Mouse (Mus musculus) cerebellum, adult 8-10 months (tissue): ENCODE data around the gene Cnga4.
"Not testable (repeated sequence)": the region's sequence is repeated elsewhere in the genome, so short reads cannot be mapped to it uniquely, and the experiment has no call there.

Experiments
- DNase-seq: peaks from one replicate; pipeline ENCODE4 v3.0.0; 2022

Gene Cnga4

DNA sequence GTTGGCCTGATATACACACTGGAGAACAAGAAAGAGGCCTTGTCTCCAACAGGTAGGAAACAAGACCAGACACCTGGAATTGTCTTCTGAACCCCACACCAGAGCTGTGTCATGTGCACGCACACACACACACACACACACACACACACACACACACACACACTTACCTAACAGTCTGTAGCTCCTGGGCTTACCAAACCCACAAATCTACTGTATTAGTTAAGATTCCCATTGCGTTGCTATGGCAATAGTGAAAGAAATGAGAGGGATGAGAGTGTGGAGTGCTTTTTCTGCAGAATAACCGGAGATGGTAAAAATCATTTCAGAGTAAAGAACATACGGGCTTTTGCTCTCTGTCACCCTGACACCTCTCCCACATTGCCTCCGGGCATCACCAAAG, 13.7 kb downstream of the Cnga4 start:
- no peak for DNase-seq

GRCm38 (mm10) chr7:105420903-105421302, 16.5 kb downstream of the Cnga4 start:
- DNase-seq: no peak

GRCm38 (mm10) chr7:105424368-105424767, 20.0 kb downstream of the Cnga4 start:
- no peak for DNase-seq

DNA sequence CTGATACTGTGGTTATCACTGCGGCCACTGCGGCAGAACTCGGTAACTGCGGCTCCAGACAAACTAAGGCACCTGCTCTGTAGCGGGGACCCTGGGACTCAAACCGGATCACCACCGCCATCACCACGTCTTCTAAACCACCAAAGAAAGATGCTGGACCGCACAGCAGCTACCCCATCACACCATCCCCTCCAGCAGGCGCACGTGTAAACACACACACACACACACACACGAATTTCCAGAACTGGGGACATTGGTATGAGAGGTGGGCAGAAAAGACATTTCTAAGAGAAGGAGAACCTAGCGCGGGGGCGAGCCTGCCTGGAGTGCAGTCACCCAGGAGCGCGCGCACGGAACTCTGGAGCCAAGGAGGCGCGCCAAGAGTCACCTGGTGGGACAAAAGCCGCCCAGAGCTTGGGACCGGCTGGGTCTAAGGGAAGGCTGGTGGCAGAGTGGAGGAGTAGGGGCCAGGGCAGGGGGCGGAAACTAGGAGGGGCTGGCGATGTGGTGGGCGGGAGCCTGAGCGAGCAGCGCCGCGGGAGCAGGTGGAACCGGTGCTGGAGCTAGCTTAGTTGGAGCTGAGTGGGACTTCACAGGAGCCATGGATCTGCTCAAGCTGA, 21.2 kb downstream of the Cnga4 start, which contains the start of gene Cckbr:
Gene Cckbr, plus strand, starts transcription at position 308 of the 620 bp plus-strand sequence.
- no peak for DNase-seq

DNA sequence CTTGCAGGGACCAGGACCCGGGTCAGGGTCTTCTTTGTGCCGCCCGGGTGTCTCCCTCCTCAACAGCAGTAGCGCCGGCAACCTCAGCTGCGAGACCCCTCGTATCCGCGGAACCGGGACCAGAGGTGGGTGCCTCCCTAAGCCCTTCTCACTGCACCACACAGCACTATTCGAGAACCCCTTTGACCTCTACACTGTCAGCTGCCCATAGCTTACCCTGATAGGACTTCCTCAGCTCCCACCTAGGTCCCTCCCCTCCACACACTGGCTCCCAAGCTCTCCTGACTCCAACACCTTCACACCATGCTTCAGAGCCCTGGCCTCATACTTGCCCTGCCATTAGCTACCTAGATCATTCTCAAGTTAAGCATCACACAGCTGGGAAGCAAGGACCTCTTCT, 21.7 kb downstream of the Cnga4 start:
- DNase-seq: no peak

- no peak for DNase-seq
These were observed 27.7 kb downstream of the Cnga4 start for GRCm38 (mm10) chr7:105432058-105432457.

DNA sequence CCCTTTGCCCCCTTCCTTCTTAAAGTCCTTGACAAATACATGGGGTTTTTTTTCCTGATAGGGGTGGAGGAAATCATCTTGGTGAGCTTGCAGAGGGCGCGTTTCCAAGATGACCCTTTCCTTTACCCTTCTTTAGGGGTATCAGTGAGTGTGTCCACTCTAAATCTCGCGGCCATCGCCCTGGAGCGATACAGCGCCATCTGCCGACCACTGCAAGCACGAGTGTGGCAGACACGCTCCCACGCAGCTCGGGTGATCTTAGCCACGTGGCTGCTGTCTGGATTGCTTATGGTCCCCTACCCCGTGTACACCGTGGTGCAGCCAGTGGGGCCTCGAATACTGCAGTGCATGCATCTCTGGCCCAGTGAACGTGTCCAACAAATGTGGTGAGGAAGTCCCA, 29.5 kb downstream of the Cnga4 start:
- no peak for DNase-seq

- DNase-seq: no peak
These were observed 30.4 kb downstream of the Cnga4 start for GRCm38 (mm10) chr7:105434798-105435197.

DNA sequence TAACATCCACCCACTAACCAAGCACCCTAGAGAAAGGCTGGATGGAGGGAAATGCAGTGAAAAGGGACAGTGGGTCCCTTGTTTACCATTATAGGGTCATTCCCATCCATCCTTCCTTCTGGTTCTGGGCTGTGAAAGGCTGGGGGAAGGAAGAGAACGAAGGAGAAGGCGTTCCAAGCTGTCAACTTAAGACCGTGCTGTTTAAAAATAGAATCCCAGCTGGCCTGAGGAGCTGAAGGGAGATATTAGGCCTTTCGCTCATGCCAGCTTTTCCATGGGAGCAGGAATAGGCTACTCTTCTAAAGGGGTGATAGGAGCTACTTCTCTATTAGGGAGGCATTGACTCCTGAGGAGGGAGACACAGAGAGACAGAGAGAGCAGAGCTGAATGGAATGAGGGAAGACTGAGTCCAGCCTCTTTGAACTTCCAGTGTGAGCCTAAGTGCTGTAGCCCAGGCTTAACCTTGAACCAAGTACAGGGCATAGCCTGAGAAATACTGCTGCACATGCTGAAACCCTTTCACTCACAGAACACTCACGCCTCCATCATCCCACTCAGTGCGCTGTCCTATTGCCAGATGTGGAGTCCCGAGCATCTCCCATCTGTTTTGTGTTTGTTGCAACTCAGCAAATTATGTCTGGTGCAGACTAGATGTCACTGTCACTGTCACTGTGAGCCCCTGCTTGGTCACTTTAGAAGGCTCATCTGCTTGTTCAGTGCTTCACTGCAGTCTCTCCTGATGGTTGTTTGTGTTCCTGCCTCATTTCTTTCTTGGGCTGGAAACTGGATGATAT, 33.8 kb downstream of the Cnga4 start:
- no peak for DNase-seq

GRCm38 (mm10) chr7:105441426-105441825, 37.1 kb downstream of the Cnga4 start:
- no peak for DNase-seq

- no peak for DNase-seq
These were observed 40.7 kb downstream of the Cnga4 start for GRCm38 (mm10) chr7:105445076-105445475.

DNA sequence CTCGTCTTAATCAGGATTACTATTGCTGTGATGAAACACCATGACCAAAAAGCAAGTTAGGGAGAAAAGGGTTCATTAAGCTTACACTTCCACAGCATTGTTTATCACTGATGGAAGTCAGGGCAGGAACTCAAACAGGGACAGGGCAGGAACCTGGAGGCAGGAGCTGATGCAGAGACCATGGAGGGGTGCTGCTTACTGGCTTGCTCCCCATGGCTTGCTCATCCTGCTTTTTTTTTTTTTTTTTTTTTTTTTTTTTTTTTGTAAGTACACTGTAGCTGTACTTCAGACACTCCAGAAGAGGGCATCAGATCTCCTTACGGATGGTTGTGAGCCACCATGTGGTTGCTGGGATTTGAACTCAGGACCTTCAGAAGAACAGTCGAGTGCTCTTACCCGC, 49.0 kb downstream of the Cnga4 start:
- not testable (repeated sequence) for DNase-seq
